20 mouse cellular contexts compared by ENCODE assay signal in the genomic region with DNA sequence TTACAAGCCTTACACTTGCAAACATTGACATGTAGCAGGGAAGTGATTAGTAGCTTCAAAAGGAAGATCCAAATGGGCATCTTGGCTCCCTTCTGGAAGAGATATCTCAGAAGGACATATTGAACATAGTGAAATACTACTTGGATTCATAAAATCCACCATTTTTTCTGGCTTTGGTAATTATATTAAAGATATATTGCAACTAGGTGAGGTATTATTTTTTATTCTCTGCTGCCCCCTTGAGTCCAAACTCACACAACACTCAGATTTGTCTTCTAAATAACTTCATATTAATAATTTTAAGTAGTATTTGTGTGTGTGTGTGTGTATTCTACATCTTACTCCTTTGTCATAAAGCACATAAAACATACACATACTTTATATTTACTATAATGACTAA.
DNase-seq lines count a peak whose midpoint lies in the region; ATAC-seq lines count a peak whose summit lies in the region.
"Had no signal": no experiment of that assay in that cellular context is flagged by ENCODE, and none has a peak within 500 bp of the region (broad histone marks: within the 10 kb centered on the region; RNA-seq: fewer than 3 reads in every experiment).

No protein-coding gene starts in this region.

- H3K27ac ChIP-seq in embryonic facial prominence, embryonic 11.5 days (replicated peaks; ENCODE audit: low read depth, low read length): no peak overlapping the region
- H3K27ac ChIP-seq in embryonic facial prominence, embryonic 10.5 days (replicated peaks): no peak overlapping the region
- H3K27ac ChIP-seq: embryonic facial prominence, embryonic 13.5 days; forebrain, embryonic 15.5 days; liver, embryonic 14.5 days; midbrain, embryonic 12.5 days; neural tube, embryonic 12.5 days had no signal

- no peak overlapping the region for H3K4me2 ChIP-seq in embryonic facial prominence, embryonic 11.5 days (ENCODE audit: low read depth, low read length)
- H3K4me2 ChIP-seq: embryonic facial prominence, embryonic 13.5 days; forebrain, embryonic 15.5 days; heart, embryonic 11.5 days; midbrain, embryonic 12.5 days; neural tube, embryonic 12.5 days had no signal

- no peaks in the 10 kb centered on the region for H3K36me3 ChIP-seq in embryonic facial prominence, embryonic 11.5 days (replicated peaks; ENCODE audit: control insufficient read depth, insufficient read depth, low read depth, low read length)
- H3K36me3 ChIP-seq in embryonic facial prominence, embryonic 10.5 days (replicated peaks): no peaks in the 10 kb centered on the region
- H3K36me3 ChIP-seq: embryonic facial prominence, embryonic 13.5 days; forebrain, embryonic 15.5 days; midbrain, embryonic 12.5 days; neural tube, embryonic 12.5 days had no signal

- H3K27me3 ChIP-seq in embryonic facial prominence, embryonic 11.5 days (ENCODE audit: control insufficient read depth, insufficient read depth, low read length): no peaks in the 10 kb centered on the region
- no peaks in the 10 kb centered on the region for H3K27me3 ChIP-seq in embryonic facial prominence, embryonic 10.5 days (replicated peaks; ENCODE audit: low read depth, poor library complexity, severe bottlenecking)
- H3K27me3 ChIP-seq: embryonic facial prominence, embryonic 13.5 days; forebrain, embryonic 15.5 days; midbrain, embryonic 12.5 days; neural tube, embryonic 12.5 days had no signal

- H3K4me1 ChIP-seq in embryonic facial prominence, embryonic 11.5 days (ENCODE audit: control insufficient read depth, insufficient read depth, low read length): no peaks in the 10 kb centered on the region
- no peaks in the 10 kb centered on the region for H3K4me1 ChIP-seq in embryonic facial prominence, embryonic 10.5 days
- H3K4me1 ChIP-seq: embryonic facial prominence, embryonic 13.5 days; forebrain, embryonic 15.5 days; midbrain, embryonic 12.5 days; neural tube, embryonic 12.5 days had no signal

- no peak overlapping the region for H3K4me3 ChIP-seq in embryonic facial prominence, embryonic 11.5 days (ENCODE audit: low read depth, low read length)
- H3K4me3 ChIP-seq in embryonic facial prominence, embryonic 10.5 days: no peak overlapping the region
- H3K4me3 ChIP-seq: embryonic facial prominence, embryonic 13.5 days; forebrain, embryonic 15.5 days; midbrain, embryonic 12.5 days; neural tube, embryonic 12.5 days had no signal

- no peaks in the 10 kb centered on the region for H3K9me3 ChIP-seq in embryonic facial prominence, embryonic 11.5 days (replicated peaks; ENCODE audit: control insufficient read depth, low read length)
- H3K9me3 ChIP-seq in embryonic facial prominence, embryonic 10.5 days: no peaks in the 10 kb centered on the region
- H3K9me3 ChIP-seq: embryonic facial prominence, embryonic 13.5 days; forebrain, embryonic 15.5 days; midbrain, embryonic 12.5 days; neural tube, embryonic 12.5 days had no signal

- no peak overlapping the region for H3K9ac ChIP-seq in embryonic facial prominence, embryonic 11.5 days (replicated peaks; ENCODE audit: low read length)
- H3K9ac ChIP-seq: embryonic facial prominence, embryonic 13.5 days; forebrain, embryonic 15.5 days; liver, embryonic 14.5 days; midbrain, embryonic 12.5 days; neural tube, embryonic 12.5 days had no signal

- DNase-seq in embryonic facial prominence, embryonic 11.5 days (ENCODE audit: low spot score): peak; percentile 3
- DNase-seq in embryonic facial prominence, embryonic 10.5 days (ENCODE audit: low spot score): no peak
- peak; percentile 1 for DNase-seq in layer of hippocampus, adult 9-10 months (ENCODE audit: low spot score)
- DNase-seq in layer of hippocampus, postnatal 25 days (ENCODE audit: extremely low spot score in 1 of 2, low spot score in 1 of 2): no peak
- peak; percentile 18 for DNase-seq in 3T3-L1 (ENCODE audit: low read depth, low spot score)
- DNase-seq in brain, adult 2 months (ENCODE audit: low read depth, low spot score): peak; percentile 7
- no peak for DNase-seq in B cell, adult 2 months
- no peak for DNase-seq in testis, postnatal 10 days (ENCODE audit: low spot score)
- DNase-seq: cerebellum, adult 2 months; gastrocnemius, postnatal 14 days; heart, postnatal 36 days; kidney, adult 11 months; lung, postnatal 14 days had no signal

- no peak for ATAC-seq in embryonic facial prominence, embryonic 11.5 days (replicated peaks; ENCODE audit: insufficient number of reproducible peaks, low FRiP score, low TSS enrichment, low read depth)
- ATAC-seq: activated CD4-positive, CD25-positive, alpha-beta regulatory T cell, adult 4 months; forebrain, embryonic 15.5 days had no signal

Comparison
In these comparisons a context has a peak if more than half of its experiments do, and no peak if none do; other contexts are left out.
1. DNase-seq: peak in embryonic facial prominence, embryonic 11.5 days (single experiment), layer of hippocampus, adult 9-10 months (single experiment), 3T3-L1 (single experiment) and brain, adult 2 months (single experiment); none in embryonic facial prominence, embryonic 10.5 days (single experiment), layer of hippocampus, postnatal 25 days (0 of 2), B cell, adult 2 months (0 of 2) and testis, postnatal 10 days (single experiment).